Mouse (Mus musculus): ENCODE results near the gene Atoh8. TPM values are rescaled to one million over a fixed set of nuclear protein-coding genes. Genes with fewer than 3 reads are reported as not detected.

The Atoh8 gene
- total and polyA plus RNA-seq, 3 experiments, result 0.23 to 5.0 (median 1.6) TPM

DNA sequence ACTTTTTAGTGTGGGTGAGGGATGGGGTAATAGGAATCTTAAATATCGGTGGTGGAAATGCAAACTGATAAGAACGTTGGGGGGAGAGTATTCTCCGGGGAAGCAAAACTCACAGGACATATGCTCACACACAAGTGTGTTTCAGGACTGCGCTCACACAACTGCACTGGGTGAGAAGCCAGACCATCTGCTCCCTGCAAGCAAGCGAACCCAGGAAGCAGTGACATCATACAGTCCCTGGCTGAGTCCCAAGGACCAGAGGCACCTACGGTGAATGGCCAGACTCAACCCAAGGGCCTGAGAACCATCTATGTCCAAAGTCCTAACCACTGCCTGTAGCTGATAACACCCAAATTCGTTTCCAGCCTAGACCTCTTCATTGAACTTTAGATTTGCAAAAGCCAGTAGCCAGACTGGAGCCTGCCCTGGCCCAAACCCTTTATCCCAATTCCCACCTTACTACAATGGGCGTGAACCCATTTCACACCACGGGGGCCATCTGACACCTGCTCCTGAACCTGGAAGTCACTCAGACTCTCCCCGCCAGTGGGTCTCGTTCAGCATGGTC, 35.7 kb upstream of the Atoh8 start:
- Histone ChIP-seq H3K79me2 (replicated peaks; ENCODE audit: control insufficient read depth, extremely low read depth, insufficient read depth, poor library complexity, severe bottlenecking) (no peaks in the 10 kb centered on the region), H3K36me3 (replicated peaks in 1 of 2; ENCODE audit: control insufficient read depth in 1 of 2, insufficient read depth in 1 of 2, low read length in 1 of 2) (no peaks in the 10 kb centered on the region), H3K27me3 (replicated peaks) (peaks cover 30% of the 10 kb centered on the region), H3K27ac (ENCODE audit: insufficient read depth, low read depth) (no peak overlapping the region), H3K4me2 (ENCODE audit: insufficient read depth, low read depth, poor library complexity, severe bottlenecking) (no peak overlapping the region), H3K4me3 (replicated peaks in 1 of 3; ENCODE audit: low read depth in 2 of 3, low read length in 2 of 3, poor library complexity in 1 of 3) (no peak overlapping the region), H3K4me1 (ENCODE audit: control insufficient read depth in 1 of 2, insufficient read depth in 2 of 2) (peaks cover 0 to 13% of the 10 kb centered on the region in 2 experiments; a peak in 1 of 4 replicates), H3K9ac (ENCODE audit: insufficient read depth, low read depth) (no peak overlapping the region), H3K9me3 (replicated peaks; ENCODE audit: low read length) (peaks cover under 1% of the 10 kb centered on the region)
- DNase-seq (ENCODE audit: extremely low read depth), result no peak
- dilution Hi-C loops (cut with MboI; ENCODE audit: extremely low pct_ligation_motif_present, extremely low pct_unique_long_range_greater_than_20kb, low sequenced_read_pairs) (no loop called here), in situ Hi-C loops (cut with MboI; ENCODE audit: low pct_ligation_motif_present, low pct_unique_long_range_greater_than_20kb, low sequenced_read_pairs) (no loop called here)
- TF ChIP-seq MYC (IDR thresholded peaks at IDR 0.05; ENCODE audit: low read depth, low read length) (no peak), BHLHE40 (IDR thresholded peaks at IDR 0.05; ENCODE audit: low read depth, low read length) (no peak), POLR2AphosphoS2 (IDR thresholded peaks at IDR 0.05; ENCODE audit: low read depth, low read length) (no peak), GABPA (IDR thresholded peaks at IDR 0.05; ENCODE audit: insufficient replicate concordance, low read depth, low read length) (no peak), HCFC1 (IDR thresholded peaks at IDR 0.05; ENCODE audit: low read depth, low read length) (no peak), USF2 (conservative IDR thresholded peaks at IDR 0.05; ENCODE audit: low read depth, low read length) (no peak), MEF2A (IDR thresholded peaks at IDR 0.05; ENCODE audit: borderline replicate concordance, low read depth, low read length) (no peak), ZNF384 (IDR thresholded peaks at IDR 0.05; ENCODE audit: low read depth, low read length) (no peak), E2F4 (IDR thresholded peaks at IDR 0.05; ENCODE audit: insufficient replicate concordance, low read depth, low read length) (no peak)

DNA sequence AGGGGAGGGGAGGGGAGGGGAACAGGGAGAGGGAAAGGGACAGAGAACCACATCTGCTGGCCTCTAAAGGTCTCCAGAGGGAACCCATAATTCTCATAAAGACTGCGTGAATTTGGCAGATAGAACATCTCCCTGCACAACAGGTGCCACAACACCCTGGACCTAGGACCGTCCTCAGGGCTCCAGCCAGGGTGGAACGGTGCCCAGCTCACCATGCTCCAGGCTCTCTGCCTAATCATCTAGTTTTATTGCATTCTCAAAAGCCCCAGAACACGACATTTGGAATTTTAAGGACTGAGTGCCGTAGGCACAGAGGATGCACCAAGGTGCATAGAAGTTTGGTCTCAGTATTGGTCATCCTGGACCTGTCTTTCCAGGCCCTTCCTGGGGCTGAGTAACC, 34.9 kb upstream of the Atoh8 start:
- Histone ChIP-seq H3K79me2 (replicated peaks; ENCODE audit: control insufficient read depth, extremely low read depth, insufficient read depth, poor library complexity, severe bottlenecking) (no peaks in the 10 kb centered on the region), H3K27ac (ENCODE audit: insufficient read depth, low read depth) (no peak overlapping the region), H3K27me3 (replicated peaks) (peaks cover 37% of the 10 kb centered on the region), H3K4me3 (replicated peaks in 1 of 3; ENCODE audit: low read depth in 2 of 3, low read length in 2 of 3, poor library complexity in 1 of 3) (no peak overlapping the region), H3K4me2 (ENCODE audit: insufficient read depth, low read depth, poor library complexity, severe bottlenecking) (no peak overlapping the region), H3K9me3 (replicated peaks; ENCODE audit: low read length) (no peaks in the 10 kb centered on the region), H3K36me3 (replicated peaks in 1 of 2; ENCODE audit: control insufficient read depth in 1 of 2, insufficient read depth in 1 of 2, low read length in 1 of 2) (no peaks in the 10 kb centered on the region), H3K9ac (ENCODE audit: insufficient read depth, low read depth) (no peak overlapping the region), H3K4me1 (ENCODE audit: control insufficient read depth in 1 of 2, insufficient read depth in 2 of 2) (peaks cover 0 to 13% of the 10 kb centered on the region in 2 experiments; a peak in 1 of 4 replicates)
- TF ChIP-seq ZC3H11A (IDR thresholded peaks at IDR 0.05; ENCODE audit: low read depth, low read length), result no peak
- no peak for DNase-seq (ENCODE audit: extremely low read depth)
- in situ Hi-C loops (cut with MboI; ENCODE audit: low pct_ligation_motif_present, low pct_unique_long_range_greater_than_20kb, low sequenced_read_pairs) (no loop called here), dilution Hi-C loops (cut with MboI; ENCODE audit: extremely low pct_ligation_motif_present, extremely low pct_unique_long_range_greater_than_20kb, low sequenced_read_pairs) (no loop called here)

DNA sequence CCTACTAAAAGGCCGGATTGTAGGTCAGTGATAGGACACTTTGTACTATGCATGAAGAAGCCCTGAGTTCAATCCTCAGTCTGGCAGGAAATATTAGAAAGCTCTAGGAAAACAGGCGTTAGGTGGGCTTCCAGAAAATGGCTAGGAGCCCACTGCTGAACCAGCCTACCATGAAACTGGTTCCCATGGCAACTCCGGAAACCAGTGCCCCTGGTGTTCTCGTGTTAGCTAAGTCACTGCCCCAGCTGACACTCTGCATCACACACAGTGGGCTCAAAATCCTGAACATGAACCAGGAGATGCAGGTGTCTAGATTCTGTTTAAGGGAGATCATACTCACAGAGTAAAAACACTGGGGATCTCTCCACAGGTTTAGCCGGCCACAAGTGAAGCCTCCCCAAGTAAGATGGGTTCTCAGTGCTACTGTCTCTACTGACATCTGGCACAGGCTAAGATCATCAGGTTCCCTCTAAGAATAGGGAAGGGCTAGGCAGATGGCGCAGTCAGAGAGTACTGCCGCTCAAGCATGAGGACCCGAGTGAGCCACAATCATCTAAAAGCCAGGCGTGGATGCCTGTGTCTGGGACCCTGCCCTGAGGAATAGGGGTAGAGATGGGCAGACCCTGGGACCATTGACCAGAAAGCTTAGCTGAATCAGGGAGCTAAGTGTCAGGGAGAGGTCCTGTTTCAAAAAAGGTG, 32.9 kb upstream of the Atoh8 start:
- Histone ChIP-seq H3K79me2 (replicated peaks; ENCODE audit: control insufficient read depth, extremely low read depth, insufficient read depth, poor library complexity, severe bottlenecking) (no peaks in the 10 kb centered on the region), H3K27me3 (replicated peaks) (peaks cover 50% of the 10 kb centered on the region), H3K9ac (ENCODE audit: insufficient read depth, low read depth) (no peak overlapping the region), H3K27ac (ENCODE audit: insufficient read depth, low read depth) (no peak overlapping the region), H3K4me3 (replicated peaks in 1 of 3; ENCODE audit: low read depth in 2 of 3, low read length in 2 of 3, poor library complexity in 1 of 3) (no peak overlapping the region), H3K36me3 (replicated peaks in 1 of 2; ENCODE audit: control insufficient read depth in 1 of 2, insufficient read depth in 1 of 2, low read length in 1 of 2) (no peaks in the 10 kb centered on the region), H3K4me1 (ENCODE audit: control insufficient read depth in 1 of 2, insufficient read depth in 2 of 2) (peaks cover 0 to 9% of the 10 kb centered on the region in 2 experiments; a peak in 1 of 4 replicates), H3K4me2 (ENCODE audit: insufficient read depth, low read depth, poor library complexity, severe bottlenecking) (no peak overlapping the region), H3K9me3 (replicated peaks; ENCODE audit: low read length) (no peaks in the 10 kb centered on the region)
- DNase-seq (ENCODE audit: extremely low read depth), result no peak
- in situ Hi-C loops (cut with MboI; ENCODE audit: low pct_ligation_motif_present, low pct_unique_long_range_greater_than_20kb, low sequenced_read_pairs) (no loop called here), dilution Hi-C loops (cut with MboI; ENCODE audit: extremely low pct_ligation_motif_present, extremely low pct_unique_long_range_greater_than_20kb, low sequenced_read_pairs) (no loop called here)
- TF ChIP-seq MAZ (IDR thresholded peaks at IDR 0.05; ENCODE audit: low read depth, low read length) (no peak), IRF4 (IDR thresholded peaks at IDR 0.05; ENCODE audit: low read depth, low read length) (no peak), MAFK (IDR thresholded peaks at IDR 0.05; ENCODE audit: insufficient replicate concordance, low read length) (no peak), JUND (conservative IDR thresholded peaks at IDR 0.05; ENCODE audit: low read depth, low read length) (no peak), EP300 (IDR thresholded peaks at IDR 0.05; ENCODE audit: low read length) (no peak), E2F4 (IDR thresholded peaks at IDR 0.05; ENCODE audit: insufficient replicate concordance, low read depth, low read length) (no peak), ZC3H11A (IDR thresholded peaks at IDR 0.05; ENCODE audit: low read depth, low read length) (no peak), TBP (conservative IDR thresholded peaks at IDR 0.05; ENCODE audit: low read depth, low read length) (no peak), ELF1 (IDR thresholded peaks at IDR 0.05; ENCODE audit: low read depth, low read length) (no peak), RAD21 (IDR thresholded peaks at IDR 0.05; ENCODE audit: low read depth, low read length) (no peak), ZNF384 (IDR thresholded peaks at IDR 0.05; ENCODE audit: low read depth, low read length) (no peak)

Data from CH12.LX (cell line).